Mouse (Mus musculus) cerebellum, adult 2 months (tissue): ENCODE measurements around the gene Grik4. TPM values are rescaled to one million over a fixed set of nuclear protein-coding genes. Genes with fewer than 3 reads are reported as not detected.

Experiments used
- DNase-seq, 2 experiments: peaks; one replicate each; pipeline ENCODE4 v3.0.0; 2021
- H3K27ac ChIP-seq: fragments of 200-500 bp; 2 replicates; pipeline ENCODE4 v1.5.1; 2012; ENCODE audit warnings: low read length, control low read depth, inconsistent platforms; ENCODE audit not compliant: insufficient read depth
- H3K27me3 ChIP-seq: fragments of 200-500 bp; 2 replicates; pipeline ENCODE4 v1.6.1; 2012; ENCODE audit warnings: inconsistent platforms, mild to moderate bottlenecking, low read length, moderate library complexity; ENCODE audit not compliant: control insufficient read depth, insufficient read depth
- H3K4me1 ChIP-seq: fragments of 200-500 bp; 2 replicates; pipeline ENCODE4 v1.6.1; 2011; ENCODE audit warnings: low read length; ENCODE audit not compliant: control insufficient read depth, insufficient read depth
- H3K4me3 ChIP-seq: fragments of 200-500 bp; replicated peaks from 2 replicates; pipeline ENCODE3; 2011; ENCODE audit warnings: mild to moderate bottlenecking, low read depth, low read length, control low read depth; ENCODE audit not compliant: insufficient read depth
- CTCF ChIP-seq: fragments of 200-500 bp; IDR thresholded peaks from 2 replicates; pipeline ENCODE4 v1.5.1; 2011; ENCODE audit warnings: low read depth, mild to moderate bottlenecking, control low read depth, low read length, moderate library complexity, borderline replicate concordance; ENCODE audit not compliant: insufficient read depth
- POLR2A ChIP-seq: fragments of 200-500 bp; IDR thresholded peaks from 2 replicates; pipeline ENCODE4 v1.6.1; 2011; ENCODE audit warnings: low read length, control low read depth, borderline replicate concordance; ENCODE audit not compliant: insufficient read depth
- WGBS: fragments of 180-500 bp; shearing (Covaris S2); methylation state at CpG from one replicate; pipeline ENCODE4 v1.1.7; 2018; 5-methylcytosine and 5-hydroxymethylcytosine counted together
- polyA plus RNA-seq: library from polyadenylated mRNA; depleted of rRNA; stranded (reverse); fragments of >200 nt; gene quantifications from 2 replicates; pipeline ENCODE4 v1.2.3, GENCODE M21; 2012

Grik4 gene
- polyA plus RNA-seq, 1 experiment = 10.5 TPM

GRCm38 (mm10) chr9:42520587-42521084 lies 423.7 kb downstream of the Grik4 start:
- peak; percentile 66 to 68 for DNase-seq
- no peak overlapping the region for H3K27ac ChIP-seq
- peak overlapping the region; percentile 33 for H3K4me3 ChIP-seq
- no peak for TF ChIP-seq CTCF
- no peak for TF ChIP-seq POLR2A
- H3K27me3 ChIP-seq = no peaks in the 10 kb centered on the region
- 2% methylated on average over 36 of the region's 36 CpGs for WGBS
- H3K4me1 ChIP-seq = peaks cover 3% of the 10 kb centered on the region; the same call in 1 of the 2 replicates

GRCm38 (mm10) chr9:42518163-42518562 lies 426.1 kb downstream of the Grik4 start:
- TF ChIP-seq POLR2A = no peak
- no peak for TF ChIP-seq CTCF
- no peak overlapping the region for H3K4me3 ChIP-seq
- WGBS = 59% methylated on average over 14 of the region's 14 CpGs
- no peak overlapping the region for H3K27ac ChIP-seq
- no peaks in the 10 kb centered on the region for H3K27me3 ChIP-seq
- peaks cover 3% of the 10 kb centered on the region; the same call in 1 of the 2 replicates for H3K4me1 ChIP-seq
- DNase-seq = no peak

- TF ChIP-seq CTCF (no peak), POLR2A (no peak)
Measured at GRCm38 (mm10) chr9:42513159-42513558, 431.1 kb downstream of the Grik4 start.

GRCm38 (mm10) chr9:42512312-42512711 lies 432.0 kb downstream of the Grik4 start:
- H3K27me3 ChIP-seq = no peaks in the 10 kb centered on the region
- H3K27ac ChIP-seq = no peak overlapping the region
- WGBS = 70% methylated on average over 4 of the region's 4 CpGs
- H3K4me3 ChIP-seq = no peak overlapping the region
- peak in 1 of 2 experiments; percentile 24 for DNase-seq
- TF ChIP-seq POLR2A (no peak), CTCF (no peak)
- H3K4me1 ChIP-seq = peaks cover 2% of the 10 kb centered on the region

More at GRCm38 (mm10) chr9:42513159-42513558, 431.1 kb downstream of the Grik4 start:
- Histone ChIP-seq H3K4me3 (no peak overlapping the region), H3K27ac (no peak overlapping the region), H3K27me3 (no peaks in the 10 kb centered on the region), H3K4me1 (peaks cover 2% of the 10 kb centered on the region)
- 71% methylated on average over 5 of the region's 5 CpGs for WGBS
- DNase-seq = no peak

- no peak for DNase-seq
- WGBS = 72% methylated on average over 7 of the region's 7 CpGs
- Histone ChIP-seq H3K4me3 (no peak overlapping the region), H3K27ac (no peak overlapping the region), H3K27me3 (no peaks in the 10 kb centered on the region), H3K4me1 (peaks cover 2% of the 10 kb centered on the region)
- TF ChIP-seq CTCF = no peak
- no peak for TF ChIP-seq POLR2A
Measured at GRCm38 (mm10) chr9:42508235-42508634, 436.1 kb downstream of the Grik4 start.

- Histone ChIP-seq H3K4me3 (no peak within 1 kb of the TSS), H3K27me3 (no peaks in the 10 kb centered on the region), H3K4me1 (peaks cover 2% of the 10 kb centered on the region), H3K27ac (no peak within 1 kb of the TSS)
- TF ChIP-seq POLR2A (no peak), CTCF (no peak)
- DNase-seq = no peak
- 95% methylated on average over 6 of the region's 6 CpGs for WGBS
Measured at GRCm38 (mm10) chr9:42507709-42508108, 436.6 kb downstream of the Grik4 start, which contains the start of gene Tbcel. Tbcel (minus strand) TSS chr9:42507809.

GRCm38 (mm10) chr9:42507022-42507421 lies 437.3 kb downstream of the Grik4 start:
- TF ChIP-seq CTCF (no peak), POLR2A (no peak)
- H3K27me3 ChIP-seq = no peaks in the 10 kb centered on the region
- H3K4me3 ChIP-seq = no peak overlapping the region
- no peaks in the 10 kb centered on the region for H3K4me1 ChIP-seq
- WGBS = 54% methylated on average over 1 of the region's 1 CpGs
- DNase-seq = no peak
- no peak overlapping the region for H3K27ac ChIP-seq

- no peaks in the 10 kb centered on the region for H3K27me3 ChIP-seq
- 74% methylated on average over 3 of the region's 3 CpGs for WGBS
- TF ChIP-seq CTCF (no peak), POLR2A (no peak)
- H3K4me3 ChIP-seq = no peak overlapping the region
- no peak overlapping the region for H3K27ac ChIP-seq
- no peaks in the 10 kb centered on the region for H3K4me1 ChIP-seq
- no peak for DNase-seq
Measured at GRCm38 (mm10) chr9:42504971-42505510, 439.3 kb downstream of the Grik4 start.
